Mouse (Mus musculus): ENCODE measurements around the gene Sh3bgr. TPM values are rescaled to one million over a fixed set of nuclear protein-coding genes. Genes with fewer than 3 reads are reported as not detected.

Sh3bgr gene
- polyA plus RNA-seq (2014; fragmentation: Illumina TruSeq; extraction: RNeasy Lipid Tissue Mini Kit (QIAGEN cat#74804)): 96.7 TPM

GRCm38 (mm10) chr16:96199913-96200701 lies at the start of gene Sh3bgr:
TSS of gene Sh3bgr (plus strand) at chr16:96200450.

DNA sequence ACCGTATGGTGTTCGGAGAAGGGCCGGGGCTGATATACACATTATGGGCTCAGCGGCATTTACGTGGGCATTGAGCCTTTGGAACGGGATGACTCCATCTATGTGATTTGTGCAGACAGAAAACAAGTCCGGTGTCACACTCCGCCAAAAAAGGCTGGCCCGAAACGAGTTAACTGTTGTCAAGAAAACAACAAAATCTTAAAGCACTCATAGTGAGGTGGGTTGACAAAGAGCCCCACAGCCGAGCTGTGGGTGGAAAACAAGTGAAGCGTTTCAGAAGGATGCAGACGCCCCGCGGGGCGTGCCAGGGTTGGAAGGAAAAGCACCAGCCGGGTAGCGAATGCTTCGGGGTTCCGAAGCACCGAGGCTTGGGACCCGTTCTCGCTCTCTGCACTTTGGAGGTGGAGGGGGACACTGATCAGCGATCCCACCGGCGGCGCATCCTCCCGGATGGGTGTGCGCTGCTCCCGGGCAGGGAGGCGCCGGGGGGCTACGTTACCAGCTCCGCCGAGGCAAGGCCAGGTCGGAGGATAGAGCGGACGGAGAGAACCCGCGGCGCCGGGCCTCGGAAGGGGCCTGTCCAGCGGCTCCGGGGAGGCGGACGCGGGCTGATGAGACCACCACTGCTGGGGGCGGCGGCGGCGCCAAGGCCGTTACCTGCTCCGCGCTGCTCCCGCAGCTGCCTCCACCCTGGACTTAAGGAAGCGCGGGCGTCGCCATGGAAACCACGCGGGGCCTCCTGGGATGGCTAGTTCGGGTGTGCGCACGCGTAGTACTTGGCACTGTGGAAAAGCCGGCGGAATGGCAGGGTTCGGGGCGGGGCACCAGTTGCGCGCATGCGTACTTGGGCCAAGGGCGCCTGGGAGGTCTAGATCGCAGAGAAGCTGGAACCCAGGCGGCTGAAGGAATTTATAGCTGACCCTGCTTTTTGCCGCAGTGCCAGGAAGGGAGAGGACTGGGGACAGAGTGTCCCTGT lies 8.4 kb upstream of the Sh3bgr start, which contains the start of gene Lca5l:
Lca5l (minus strand) TSS at position 741 of the 976 bp plus-strand sequence.

DNA sequence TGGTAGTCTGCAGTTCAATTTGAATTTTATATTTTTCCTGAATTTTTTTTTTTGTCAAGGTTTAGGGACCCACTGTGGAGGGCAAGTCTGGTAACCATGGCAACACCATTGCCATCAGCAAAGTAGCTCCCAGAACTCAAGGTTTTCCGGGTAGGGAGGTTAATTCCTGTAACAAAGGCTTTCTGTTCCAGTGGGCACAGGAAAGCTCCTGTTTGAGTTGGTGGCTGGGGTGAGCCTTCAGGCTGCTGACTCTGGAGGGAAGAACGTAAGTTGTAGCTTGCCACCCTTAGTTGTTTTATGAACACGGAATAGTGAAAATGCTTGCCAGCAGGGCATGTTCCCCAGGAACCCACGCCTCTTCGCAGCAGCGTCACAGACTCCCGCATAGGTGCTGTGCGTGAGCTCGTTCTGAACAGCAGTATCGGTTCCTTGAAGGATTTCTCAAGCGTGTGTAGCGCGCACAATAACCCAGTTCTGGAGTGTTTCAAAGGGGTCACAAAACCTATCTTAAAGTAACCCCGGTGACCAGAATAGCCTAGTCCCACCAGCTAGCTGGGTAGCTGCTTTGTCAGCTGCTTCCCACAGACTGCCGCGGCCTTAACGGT lies 35.2 kb downstream of the Sh3bgr start, which contains the start of gene B3galt5:
B3galt5 (plus strand) TSS at position 436 of the 605 bp plus-strand sequence.

Other genes with a start within 250 kb of the Sh3bgr start
- gene Psmg1, start 209.5 kb upstream of the Sh3bgr start, polyA plus RNA-seq (2014; fragmentation: Illumina TruSeq; extraction: RNeasy Lipid Tissue Mini Kit (QIAGEN cat#74804)): 33.3 TPM
- 90.2 TPM for gene Brwd1, start 117.9 kb upstream of the Sh3bgr start, polyA plus RNA-seq (2014; fragmentation: Illumina TruSeq; extraction: RNeasy Lipid Tissue Mini Kit (QIAGEN cat#74804))
- gene Hmgn1, start 72.7 kb upstream of the Sh3bgr start, polyA plus RNA-seq (2014; fragmentation: Illumina TruSeq; extraction: RNeasy Lipid Tissue Mini Kit (QIAGEN cat#74804)): 506 TPM
- gene Wrb, start 55.0 kb upstream of the Sh3bgr start, polyA plus RNA-seq (2014; fragmentation: Illumina TruSeq; extraction: RNeasy Lipid Tissue Mini Kit (QIAGEN cat#74804)): 24.2 TPM
- gene Lca5l, start 8.2 kb upstream of the Sh3bgr start, polyA plus RNA-seq (2014; fragmentation: Illumina TruSeq; extraction: RNeasy Lipid Tissue Mini Kit (QIAGEN cat#74804)): 2.5 TPM
- gene B3galt5, start 35.4 kb downstream of the Sh3bgr start, polyA plus RNA-seq (2014; fragmentation: Illumina TruSeq; extraction: RNeasy Lipid Tissue Mini Kit (QIAGEN cat#74804)): 5.4 TPM
- not detected for gene Itgb2l, start 243.2 kb downstream of the Sh3bgr start, polyA plus RNA-seq (2014; fragmentation: Illumina TruSeq; extraction: RNeasy Lipid Tissue Mini Kit (QIAGEN cat#74804))

All from ovary, adult 10 weeks (tissue).